Mouse (Mus musculus): Measurements from ENCODE around the gene Erbb2. TPM values are rescaled to one million over a fixed set of nuclear protein-coding genes. Genes with fewer than 3 reads are reported as not detected.

The Erbb2 gene
- polyA plus RNA-seq, 1 experiment = 12.4 TPM

GRCm38 (mm10) chr11:98387056-98387577 is 25.2 kb upstream of the Erbb2 start:
- TF ChIP-seq POLR2A (IDR thresholded peaks at IDR 0.05; ENCODE audit: insufficient read depth, low read length) (no peak), CTCF (IDR thresholded peaks at IDR 0.05; ENCODE audit: low read depth, low read length) (no peak), EP300 (IDR thresholded peaks at IDR 0.05; ENCODE audit: insufficient read depth, low read depth, low read length) (no peak)
- Histone ChIP-seq H3K27ac (ENCODE audit: insufficient read depth, low read length) (no peak overlapping the region), H3K4me1 (ENCODE audit: control insufficient read depth, insufficient read depth, low read length) (no peaks in the 10 kb centered on the region), H3K9me3 (replicated peaks; ENCODE audit: control insufficient read depth, insufficient read depth, low read length, poor library complexity, severe bottlenecking) (no peaks in the 10 kb centered on the region), H3K36me3 (ENCODE audit: control insufficient read depth, insufficient read depth, low read length, poor library complexity, severe bottlenecking) (no peaks in the 10 kb centered on the region), H3K4me3 (ENCODE audit: low read depth, low read length) (no peak overlapping the region), H3K27me3 (ENCODE audit: control insufficient read depth, insufficient read depth, low read length, poor library complexity, severe bottlenecking) (no peaks in the 10 kb centered on the region), H3K9ac (ENCODE audit: low read depth, poor library complexity, severe bottlenecking) (no peak overlapping the region)

GRCm38 (mm10) chr11:98388282-98388681 is 24.0 kb upstream of the Erbb2 start:
- Histone ChIP-seq H3K9me3 (replicated peaks; ENCODE audit: control insufficient read depth, insufficient read depth, low read length, poor library complexity, severe bottlenecking) (no peaks in the 10 kb centered on the region), H3K4me1 (ENCODE audit: control insufficient read depth, insufficient read depth, low read length) (no peaks in the 10 kb centered on the region), H3K27me3 (ENCODE audit: control insufficient read depth, insufficient read depth, low read length, poor library complexity, severe bottlenecking) (no peaks in the 10 kb centered on the region), H3K27ac (ENCODE audit: insufficient read depth, low read length) (no peak overlapping the region), H3K4me3 (ENCODE audit: low read depth, low read length) (no peak overlapping the region), H3K36me3 (ENCODE audit: control insufficient read depth, insufficient read depth, low read length, poor library complexity, severe bottlenecking) (no peaks in the 10 kb centered on the region), H3K9ac (ENCODE audit: low read depth, poor library complexity, severe bottlenecking) (no peak overlapping the region)
- TF ChIP-seq EP300 (IDR thresholded peaks at IDR 0.05; ENCODE audit: insufficient read depth, low read depth, low read length) = no peak
- TF ChIP-seq POLR2A (IDR thresholded peaks at IDR 0.05; ENCODE audit: insufficient read depth, low read length) = no peak
- TF ChIP-seq CTCF (IDR thresholded peaks at IDR 0.05; ENCODE audit: low read depth, low read length) = no peak

DNA sequence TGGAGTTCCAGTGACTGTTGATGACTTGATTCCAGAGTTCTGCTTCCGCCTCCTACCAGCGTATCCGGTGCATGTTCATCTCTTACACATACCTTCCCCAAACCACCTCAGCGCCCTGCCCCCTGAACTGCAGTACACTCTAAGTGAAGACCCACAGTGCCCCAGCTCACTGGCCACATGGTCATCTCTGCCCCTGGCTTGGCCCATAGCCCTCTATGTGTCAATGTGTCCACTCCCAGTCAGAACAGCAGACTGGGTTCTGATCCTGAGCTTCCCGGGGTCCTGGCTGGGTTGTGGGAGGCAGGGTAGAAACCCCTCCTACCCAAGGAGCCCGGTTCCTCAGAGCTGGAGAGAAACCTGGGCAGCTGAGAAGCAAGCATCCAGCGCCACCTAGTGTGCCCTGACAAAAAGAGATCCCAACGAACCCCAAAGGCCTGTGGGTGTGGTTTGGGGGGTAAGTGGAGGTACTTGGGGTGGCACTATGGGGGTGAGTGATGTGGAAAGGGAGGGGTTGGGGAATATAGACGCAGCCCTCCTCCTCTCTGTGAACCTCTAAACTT is 23.0 kb upstream of the Erbb2 start:
- H3K4me3 ChIP-seq (ENCODE audit: low read depth, low read length) = no peak overlapping the region
- TF ChIP-seq CTCF (IDR thresholded peaks at IDR 0.05; ENCODE audit: low read depth, low read length) (peak; percentile 73), POLR2A (IDR thresholded peaks at IDR 0.05; ENCODE audit: insufficient read depth, low read length) (no peak)

DNA sequence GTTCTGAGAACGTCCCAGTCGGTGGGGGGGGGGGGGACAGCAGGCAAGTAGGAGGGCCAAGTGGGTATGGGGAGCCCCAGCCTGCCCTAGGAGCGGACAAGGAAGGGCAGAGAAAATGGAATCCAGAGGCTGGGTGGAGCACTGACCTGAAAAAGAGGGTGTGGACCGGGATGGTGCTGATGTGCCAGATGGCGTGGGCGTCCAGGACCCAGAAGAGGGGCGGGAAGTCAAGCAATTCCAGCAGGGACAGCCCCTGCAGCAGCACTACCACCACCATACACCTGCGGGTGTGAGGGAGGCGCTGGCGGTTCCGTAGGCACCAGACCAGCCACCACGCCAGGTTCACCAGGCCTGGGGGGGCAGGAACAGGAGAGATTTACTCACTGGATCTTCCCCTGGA is 22.1 kb upstream of the Erbb2 start:
- Histone ChIP-seq H3K4me1 (ENCODE audit: control insufficient read depth, insufficient read depth, low read length) (no peaks in the 10 kb centered on the region), H3K27me3 (ENCODE audit: control insufficient read depth, insufficient read depth, low read length, poor library complexity, severe bottlenecking) (no peaks in the 10 kb centered on the region), H3K27ac (ENCODE audit: insufficient read depth, low read length) (no peak overlapping the region), H3K9me3 (replicated peaks; ENCODE audit: control insufficient read depth, insufficient read depth, low read length, poor library complexity, severe bottlenecking) (no peaks in the 10 kb centered on the region), H3K9ac (ENCODE audit: low read depth, poor library complexity, severe bottlenecking) (no peak overlapping the region), H3K36me3 (ENCODE audit: control insufficient read depth, insufficient read depth, low read length, poor library complexity, severe bottlenecking) (no peaks in the 10 kb centered on the region), H3K4me3 (ENCODE audit: low read depth, low read length) (no peak overlapping the region)
- TF ChIP-seq CTCF (IDR thresholded peaks at IDR 0.05; ENCODE audit: low read depth, low read length) = no peak

More for the DNA sequence above, 23.0 kb upstream of the Erbb2 start:
- H3K9ac ChIP-seq (ENCODE audit: low read depth, poor library complexity, severe bottlenecking) = no peak overlapping the region
- no peaks in the 10 kb centered on the region for H3K36me3 ChIP-seq (ENCODE audit: control insufficient read depth, insufficient read depth, low read length, poor library complexity, severe bottlenecking)
- H3K27me3 ChIP-seq (ENCODE audit: control insufficient read depth, insufficient read depth, low read length, poor library complexity, severe bottlenecking) = no peaks in the 10 kb centered on the region
- no peaks in the 10 kb centered on the region for H3K4me1 ChIP-seq (ENCODE audit: control insufficient read depth, insufficient read depth, low read length)
- no peaks in the 10 kb centered on the region for H3K9me3 ChIP-seq (replicated peaks; ENCODE audit: control insufficient read depth, insufficient read depth, low read length, poor library complexity, severe bottlenecking)
- no peak overlapping the region for H3K27ac ChIP-seq (ENCODE audit: insufficient read depth, low read length)

GRCm38 (mm10) chr11:98392034-98392433 is 20.2 kb upstream of the Erbb2 start:
- H3K27ac ChIP-seq (ENCODE audit: insufficient read depth, low read length) = no peak overlapping the region
- TF ChIP-seq CTCF (IDR thresholded peaks at IDR 0.05; ENCODE audit: low read depth, low read length) (no peak), EP300 (IDR thresholded peaks at IDR 0.05; ENCODE audit: insufficient read depth, low read depth, low read length) (no peak), POLR2A (IDR thresholded peaks at IDR 0.05; ENCODE audit: insufficient read depth, low read length) (no peak)
- H3K9me3 ChIP-seq (replicated peaks; ENCODE audit: control insufficient read depth, insufficient read depth, low read length, poor library complexity, severe bottlenecking) = no peaks in the 10 kb centered on the region
- no peak overlapping the region for H3K9ac ChIP-seq (ENCODE audit: low read depth, poor library complexity, severe bottlenecking)
- no peaks in the 10 kb centered on the region for H3K4me1 ChIP-seq (ENCODE audit: control insufficient read depth, insufficient read depth, low read length)
- H3K4me3 ChIP-seq (ENCODE audit: low read depth, low read length) = no peak overlapping the region
- no peaks in the 10 kb centered on the region for H3K36me3 ChIP-seq (ENCODE audit: control insufficient read depth, insufficient read depth, low read length, poor library complexity, severe bottlenecking)
- H3K27me3 ChIP-seq (ENCODE audit: control insufficient read depth, insufficient read depth, low read length, poor library complexity, severe bottlenecking) = no peaks in the 10 kb centered on the region

DNA sequence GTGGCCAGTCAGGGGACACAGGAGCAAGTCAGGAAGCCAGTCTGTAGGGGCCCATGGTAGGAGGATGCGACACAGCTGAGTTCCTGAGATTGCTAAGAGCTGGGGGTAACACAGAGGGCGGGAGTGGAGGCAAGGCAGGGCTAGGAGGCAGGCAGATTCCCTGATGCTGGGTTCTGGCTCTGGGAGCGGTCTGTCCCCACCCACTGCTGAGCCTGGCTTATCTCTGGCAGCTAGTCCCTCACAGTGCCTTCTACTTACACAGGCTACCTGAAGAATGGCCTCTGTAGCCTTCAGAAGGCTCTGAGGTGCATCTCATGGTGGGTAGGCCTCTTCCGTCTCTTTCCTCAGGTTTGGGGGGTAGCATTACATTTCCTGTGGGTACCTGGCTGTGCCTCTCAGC is 19.6 kb upstream of the Erbb2 start:
- Histone ChIP-seq H3K4me1 (ENCODE audit: control insufficient read depth, insufficient read depth, low read length) (no peaks in the 10 kb centered on the region), H3K27ac (ENCODE audit: insufficient read depth, low read length) (no peak overlapping the region), H3K9ac (ENCODE audit: low read depth, poor library complexity, severe bottlenecking) (no peak overlapping the region), H3K36me3 (ENCODE audit: control insufficient read depth, insufficient read depth, low read length, poor library complexity, severe bottlenecking) (no peaks in the 10 kb centered on the region), H3K9me3 (replicated peaks; ENCODE audit: control insufficient read depth, insufficient read depth, low read length, poor library complexity, severe bottlenecking) (no peaks in the 10 kb centered on the region), H3K4me3 (ENCODE audit: low read depth, low read length) (0 out of 2 replicates have a peak overlapping the region, but pooled peaks have one; percentile 4), H3K27me3 (ENCODE audit: control insufficient read depth, insufficient read depth, low read length, poor library complexity, severe bottlenecking) (no peaks in the 10 kb centered on the region)
- TF ChIP-seq POLR2A (IDR thresholded peaks at IDR 0.05; ENCODE audit: insufficient read depth, low read length) = no peak
- TF ChIP-seq CTCF (IDR thresholded peaks at IDR 0.05; ENCODE audit: low read depth, low read length) = no peak
- TF ChIP-seq EP300 (IDR thresholded peaks at IDR 0.05; ENCODE audit: insufficient read depth, low read depth, low read length) = no peak

Measured in ES-Bruce4 (cell line).